Mouse (Mus musculus) testis, postnatal 14 days (tissue): ENCODE data around the gene Gramd4.

ENCODE experiments used
- DNase-seq: peaks from one replicate; pipeline ENCODE4 v3.0.0; 2021; ENCODE audit warnings: low spot score

The Gramd4 gene

DNA sequence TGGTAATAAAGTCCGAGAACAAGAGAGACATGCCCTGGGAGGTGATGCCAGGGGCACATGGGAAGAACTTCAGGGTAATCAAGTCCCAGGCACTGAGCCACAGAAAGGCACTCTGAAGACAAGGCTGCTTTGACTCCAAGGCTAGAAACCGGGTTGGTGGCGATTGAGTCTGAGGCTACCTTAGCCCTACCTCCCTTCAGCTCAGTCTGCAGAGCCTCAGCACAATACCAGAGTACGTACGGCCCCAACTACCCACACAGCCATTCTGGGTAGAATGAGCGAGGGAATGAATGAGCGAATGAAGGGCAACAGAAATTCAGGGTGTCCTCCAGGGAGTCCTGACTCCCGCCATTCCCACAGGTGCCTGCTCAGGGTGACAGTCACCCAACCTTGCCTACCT lies 126.0 kb downstream of the Gramd4 start:
- no peak for DNase-seq

DNA sequence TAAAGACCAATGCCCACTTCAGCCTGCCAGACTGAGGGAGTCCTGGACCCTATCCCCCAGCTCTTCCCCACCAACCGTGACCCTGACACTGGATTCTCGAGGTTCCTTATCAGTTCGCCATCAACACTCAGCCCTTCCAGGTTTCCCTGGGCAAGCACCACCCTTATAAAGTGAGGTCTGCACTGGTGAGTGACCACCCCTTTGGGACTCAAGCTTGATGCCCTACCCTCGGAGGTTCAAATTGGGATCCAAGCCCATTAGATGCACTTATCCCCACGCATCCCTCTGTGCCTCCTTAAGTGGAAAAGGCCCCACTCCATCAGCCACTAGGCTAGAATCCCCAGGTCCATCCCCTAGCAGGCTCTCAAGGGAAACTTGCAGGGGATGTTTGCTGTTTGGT lies 126.6 kb downstream of the Gramd4 start:
- DNase-seq = no peak

DNA sequence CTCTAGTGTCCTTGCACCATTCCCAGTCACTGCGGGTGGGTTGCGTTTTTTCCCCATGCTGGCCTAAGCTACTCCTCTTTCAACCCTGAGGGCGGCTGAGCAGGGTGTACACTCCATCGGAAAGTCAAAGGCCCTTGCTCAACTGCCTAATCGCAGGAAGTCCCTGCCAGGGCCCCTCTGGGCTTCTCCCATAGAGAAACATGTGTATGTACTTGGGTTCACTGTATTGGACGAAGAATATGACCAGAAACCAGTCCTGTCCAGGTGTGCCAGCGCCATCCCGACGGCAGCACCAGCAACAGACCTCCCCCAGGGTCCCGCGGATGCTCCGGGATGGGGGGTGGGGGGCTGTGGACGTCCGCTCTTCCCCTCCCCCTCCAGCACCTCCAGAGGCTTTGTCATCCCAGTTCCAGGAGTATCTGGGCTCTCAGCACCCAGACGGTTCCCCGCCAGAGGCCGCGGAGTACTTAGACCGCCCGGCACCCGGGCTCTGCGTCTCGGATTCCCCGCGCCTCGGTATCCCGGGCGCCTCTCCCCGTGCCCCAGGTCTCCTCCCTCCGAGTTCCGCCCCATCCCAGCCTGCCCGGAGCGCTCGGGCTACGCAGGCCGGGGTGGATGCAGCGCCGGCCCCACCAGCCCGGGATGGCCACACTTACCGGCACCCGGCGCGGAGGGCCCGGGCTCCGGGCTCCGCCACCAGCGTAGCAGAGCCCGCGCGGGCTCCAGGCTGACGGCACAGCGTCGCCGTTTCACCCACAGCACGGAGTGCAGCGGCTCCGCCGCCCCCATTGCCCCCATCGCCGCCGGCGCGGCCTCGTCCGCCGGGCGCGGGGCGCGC lies 127.6 kb downstream of the Gramd4 start:
- no peak for DNase-seq

DNA sequence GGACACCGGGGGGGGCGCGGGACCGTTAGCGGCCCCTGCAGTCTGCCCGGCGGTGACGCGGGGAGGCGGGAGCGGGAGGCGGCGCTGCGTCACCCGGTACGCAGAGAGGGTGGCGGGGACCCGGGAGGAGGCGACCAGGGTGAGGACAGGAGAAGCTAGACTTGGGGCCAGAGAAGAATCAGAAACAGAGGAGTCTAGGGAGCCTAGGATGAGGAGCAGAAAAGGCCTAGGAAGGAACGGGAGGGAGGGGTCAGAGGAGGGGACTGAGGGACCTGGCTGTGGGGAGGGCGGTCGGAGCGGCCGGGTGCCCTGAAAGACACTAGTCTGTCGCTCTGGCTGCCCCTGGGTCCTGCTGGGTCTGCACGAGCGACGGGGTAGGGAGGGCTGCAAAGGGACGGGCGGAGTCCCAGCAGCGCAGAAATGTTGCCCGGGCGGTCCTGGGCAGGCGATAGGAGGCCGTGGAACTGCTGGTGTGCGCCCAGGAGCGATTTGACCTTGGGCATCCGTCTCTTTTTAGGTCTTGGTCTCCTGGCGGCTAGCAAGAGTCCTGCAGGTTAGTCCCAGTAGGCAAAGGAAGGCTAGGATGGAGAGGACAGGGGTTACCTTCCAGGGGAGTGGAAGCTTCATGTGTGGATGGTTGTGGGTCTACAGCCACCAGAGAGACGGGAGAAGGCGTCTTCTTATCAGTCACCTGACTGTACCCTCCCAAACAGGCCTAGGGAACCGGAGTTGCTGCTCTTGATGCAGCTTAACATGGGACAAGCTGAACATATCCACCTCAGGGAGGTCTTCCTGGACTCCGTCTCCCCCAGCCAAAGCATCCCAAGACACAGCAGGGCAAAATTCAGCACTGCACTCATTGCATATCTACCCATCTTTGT lies 128.4 kb downstream of the Gramd4 start, which contains the start of gene Cerk:
Gene Cerk (minus strand): TSS at position 453 of the 881 bp plus-strand sequence.
- DNase-seq = peak; percentile 55

DNA sequence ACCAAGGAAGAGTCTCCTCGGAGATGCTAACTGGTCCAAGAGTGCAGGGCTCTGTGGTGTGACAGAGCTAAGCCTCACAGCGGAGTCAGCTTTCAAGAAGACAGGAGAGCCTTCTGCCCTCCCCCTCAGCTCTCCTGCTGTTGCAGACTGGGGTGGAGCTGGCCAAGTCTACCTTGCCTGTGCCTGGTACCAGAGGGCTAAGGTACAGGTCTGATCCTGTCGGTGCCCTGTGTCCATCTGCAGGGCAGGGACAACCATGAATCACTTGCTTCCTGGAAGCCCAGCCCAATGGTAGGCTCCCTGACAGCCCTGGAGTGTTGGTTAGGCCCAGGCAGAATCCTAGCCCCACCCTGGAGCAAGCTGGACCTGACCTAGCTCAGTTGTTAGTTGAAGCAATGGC lies 129.2 kb downstream of the Gramd4 start:
- DNase-seq = no peak
